ENCODE assay signal across 8 mouse cellular contexts in genomic region chr8:119811925-119812324, GRCm38 (mm10). TPM values are rescaled to one million over a fixed set of nuclear protein-coding genes. Genes with fewer than 3 reads are reported as not detected.
DNase-seq lines count a peak whose midpoint lies in the region; ATAC-seq lines count a peak whose summit lies in the region.

No protein-coding gene starts in this region.

- peak overlapping the region; percentile 80 for H3K27ac ChIP-seq in kidney, embryonic 15.5 days
- peak overlapping the region; percentile 74; the same call in 1 of the 2 replicates for H3K27ac ChIP-seq in liver, embryonic 13.5 days

- H3K9me3 ChIP-seq in kidney, embryonic 15.5 days (replicated peaks): no peaks in the 10 kb centered on the region
- no peaks in the 10 kb centered on the region for H3K9me3 ChIP-seq in liver, embryonic 13.5 days (replicated peaks)

- no peak overlapping the region for H3K4me2 ChIP-seq in kidney, embryonic 15.5 days
- no peak overlapping the region for H3K4me2 ChIP-seq in liver, embryonic 13.5 days

- WGBS in kidney, embryonic 15.5 days: 42% methylated on average over 6 of the region's 6 CpGs
- WGBS in liver, embryonic 13.5 days (ENCODE audit: insufficient replicate concordance): 22% methylated on average over 6 of the region's 6 CpGs

- intact Hi-C loops in gastrocnemius, postnatal 14 days (cut with DNase I; ENCODE audit: low total_unique reads): no loop called here

- no peaks in the 10 kb centered on the region for H3K27me3 ChIP-seq in kidney, embryonic 15.5 days
- H3K27me3 ChIP-seq in liver, embryonic 13.5 days: no peaks in the 10 kb centered on the region
- H3K27me3 ChIP-seq in splenic B cell, adult 2 months (ENCODE audit: control insufficient read depth, insufficient read depth, low read length, poor library complexity, severe bottlenecking): no peaks in the 10 kb centered on the region

- no peak for DNase-seq in kidney, postnatal 25 days
- peak; percentile 69 for DNase-seq in T-cell, adult 2 months (ENCODE audit: low spot score)
- no peak for DNase-seq in liver, embryonic 13.5 days
- DNase-seq in splenic B cell, adult 2 months (ENCODE audit: low read depth, low spot score): peak; percentile 82
- DNase-seq in adrenal gland, postnatal 10 days: no peak
- DNase-seq in adrenal gland, adult (ENCODE audit: inconsistent age in 2 of 2, low spot score in 1 of 2): no peak
- DNase-seq in gastrocnemius, postnatal 14 days: no peak

- H3K36me3 ChIP-seq in kidney, embryonic 15.5 days: peaks cover 42% of the 10 kb centered on the region
- H3K36me3 ChIP-seq in liver, embryonic 13.5 days: peaks cover 8% of the 10 kb centered on the region
- H3K36me3 ChIP-seq in splenic B cell, adult 2 months (ENCODE audit: control insufficient read depth, insufficient read depth, low read length, poor library complexity, severe bottlenecking): peaks cover 12% of the 10 kb centered on the region

- H3K4me1 ChIP-seq in kidney, embryonic 15.5 days: peaks cover 56% of the 10 kb centered on the region
- H3K4me1 ChIP-seq in liver, embryonic 13.5 days (replicated peaks): peaks cover 55% of the 10 kb centered on the region

- ATAC-seq in kidney, embryonic 15.5 days (replicated peaks; ENCODE audit: low FRiP score): no peak
- no peak for ATAC-seq in liver, embryonic 13.5 days (ENCODE audit: low read depth)

- no peak overlapping the region for H3K9ac ChIP-seq in kidney, embryonic 15.5 days
- H3K9ac ChIP-seq in liver, embryonic 13.5 days: no peak overlapping the region

- no peak overlapping the region for H3K4me3 ChIP-seq in kidney, embryonic 15.5 days (replicated peaks)
- no peak overlapping the region for H3K4me3 ChIP-seq in liver, embryonic 13.5 days (replicated peaks)

RNA-seq across cellular contexts. Expression of gene Cotl1, which starts 28.4 kb away (rescaled TPM):
- polyA plus RNA-seq in kidney, embryonic 15.5 days (2015; fragmentation: Nextera tagmentation; extraction: Ambion mirVana): 99.2 and 138 TPM in 2 replicates
- polyA plus RNA-seq in liver, embryonic 13.5 days (2015; fragmentation: Nextera tagmentation; extraction: Ambion mirVana): 28.7 and 32.8 TPM in 2 replicates
- total RNA-seq in adrenal gland, postnatal 10 days (2021): 10 to 100 TPM; 68.0 to 77.5 TPM
- 10 to 100 TPM; 18.3 to 24.5 TPM for total RNA-seq in gastrocnemius, postnatal 14 days (2021)

RNA-seq across cellular contexts. Expression of gene Tldc1, which starts 33.7 kb away (rescaled TPM):
- 14.9 and 15.0 TPM in 2 replicates for polyA plus RNA-seq in kidney, embryonic 15.5 days (2015; fragmentation: Nextera tagmentation; extraction: Ambion mirVana)
- polyA plus RNA-seq in liver, embryonic 13.5 days (2015; fragmentation: Nextera tagmentation; extraction: Ambion mirVana): 4.3 and 4.5 TPM in 2 replicates
- total RNA-seq in adrenal gland, postnatal 10 days (2021): 10 to 100 TPM in 1 of 2 experiments, 1 to 10 TPM in 1; 8.7 to 12.0 TPM
- total RNA-seq in gastrocnemius, postnatal 14 days (2021): 1 to 10 TPM; 4.1 to 4.3 TPM

RNA-seq across cellular contexts. Expression of gene Klhl36, which starts 50.1 kb away (rescaled TPM):
- polyA plus RNA-seq in kidney, embryonic 15.5 days (2015; fragmentation: Nextera tagmentation; extraction: Ambion mirVana): 16.7 and 18.4 TPM in 2 replicates
- polyA plus RNA-seq in liver, embryonic 13.5 days (2015; fragmentation: Nextera tagmentation; extraction: Ambion mirVana): 4.9 and 5.1 TPM in 2 replicates
- 10 to 100 TPM in 1 of 2 experiments, 1 to 10 TPM in 1; 7.3 to 11.2 TPM for total RNA-seq in adrenal gland, postnatal 10 days (2021)
- total RNA-seq in gastrocnemius, postnatal 14 days (2021): 1 to 10 TPM; 2.2 to 2.7 TPM

Comparison
In these comparisons a context has a peak if more than half of its experiments do, and no peak if none do; other contexts are left out.
1. DNase-seq: peak in T-cell, adult 2 months (single experiment) and splenic B cell, adult 2 months (single experiment); none in kidney, postnatal 25 days (0 of 2), liver, embryonic 13.5 days (single experiment), adrenal gland, postnatal 10 days (single experiment), adrenal gland, adult (0 of 2) and gastrocnemius, postnatal 14 days (single experiment).